Mouse (Mus musculus) olfactory bulb, adult 2 months (tissue): ENCODE data around the gene Dgcr8. TPM values are rescaled to one million over a fixed set of nuclear protein-coding genes. Genes with fewer than 3 reads are reported as not detected.
A peak's percentile ranks its signal among the peaks of the same experiment; 100 is the strongest.

Experiments
- H3K27ac ChIP-seq: fragments of 200-500 bp; 2 replicates; pipeline ENCODE4 v1.5.1; 2012; ENCODE audit warnings: low read depth, low read length; ENCODE audit not compliant: insufficient read depth
- H3K4me1 ChIP-seq: fragments of 200-500 bp; 2 replicates; pipeline ENCODE4 v1.6.1; 2012; ENCODE audit warnings: low read length; ENCODE audit not compliant: control insufficient read depth, insufficient read depth
- H3K4me3 ChIP-seq: fragments of 200-500 bp; 2 replicates; pipeline ENCODE4 v1.5.1; 2012; ENCODE audit warnings: mild to moderate bottlenecking, low read depth, low read length, moderate library complexity; ENCODE audit not compliant: insufficient read depth
- CTCF ChIP-seq: fragments of 200-500 bp; IDR thresholded peaks from 2 replicates; pipeline ENCODE4 v1.5.1; 2012; ENCODE audit warnings: low read depth, mild to moderate bottlenecking, low read length, moderate library complexity; ENCODE audit not compliant: insufficient read depth
- POLR2A ChIP-seq: fragments of 200-500 bp; IDR thresholded peaks from 2 replicates; pipeline ENCODE4 v1.6.1; 2012; ENCODE audit warnings: mild to moderate bottlenecking, low read depth, low read length, moderate library complexity; ENCODE audit not compliant: insufficient read depth
- WGBS: fragments of 180-500 bp; shearing (Covaris S2); methylation state at CpG from one replicate; pipeline ENCODE4 v1.1.7; 2018; 5-methylcytosine and 5-hydroxymethylcytosine counted together
- polyA plus RNA-seq: library from polyadenylated mRNA; stranded (reverse); fragments of >200 nt; gene quantifications from 2 replicates; pipeline ENCODE4 v1.2.4, GENCODE M21; 2012; ENCODE audit warnings: low replicate concordance; ENCODE audit not compliant: missing spikeins, insufficient read depth, insufficient read length

The Dgcr8 gene
- polyA plus RNA-seq, 1 experiment, result not detected

- peaks cover 15% of the 10 kb centered on the region for H3K4me1 ChIP-seq
- H3K27ac ChIP-seq, result peak overlapping the region; percentile 94
- TF ChIP-seq CTCF, result no peak
- TF ChIP-seq POLR2A, result no peak
- WGBS, result 49% methylated on average over 7 of the region's 7 CpGs
- no peak overlapping the region for H3K4me3 ChIP-seq
Measured at GRCm38 (mm10) chr16:18236676-18237501, 52.2 kb downstream of the Dgcr8 start.

GRCm38 (mm10) chr16:18235389-18236065 lies 53.5 kb downstream of the Dgcr8 start:
- Histone ChIP-seq H3K27ac (peak overlapping the region; percentile 94), H3K4me3 (peak overlapping the region; percentile 61), H3K4me1 (peaks cover 28% of the 10 kb centered on the region)
- TF ChIP-seq CTCF (no peak), POLR2A (peak; percentile 14; the same call in 1 of the 2 replicates)
- 2% methylated on average over 19 of the region's 19 CpGs for WGBS

- WGBS, result under 1% methylated on average over 79 of the region's 79 CpGs
Measured at GRCm38 (mm10) chr16:18234671-18235388, 54.2 kb downstream of the Dgcr8 start, which contains the start of gene Zdhhc8. Zdhhc8 (minus strand) TSS chr16:18235136.

GRCm38 (mm10) chr16:18233919-18234670 lies 55.0 kb downstream of the Dgcr8 start:
- TF ChIP-seq POLR2A (no peak), CTCF (no peak)
- H3K27ac ChIP-seq, result peak overlapping the region; percentile 2
- H3K4me1 ChIP-seq, result peaks cover 42% of the 10 kb centered on the region
- 4% methylated on average over 13 of the region's 13 CpGs for WGBS
- peak overlapping the region; percentile 61 for H3K4me3 ChIP-seq

More at GRCm38 (mm10) chr16:18234671-18235388, 54.2 kb downstream of the Dgcr8 start, which contains the start of gene Zdhhc8:
- Histone ChIP-seq H3K27ac (peak within 1 kb of the TSS; percentile 94), H3K4me3 (peak within 1 kb of the TSS; percentile 61), H3K4me1 (peaks cover 35% of the 10 kb centered on the region)
- TF ChIP-seq POLR2A (peak; percentile 22; the same call in 1 of the 2 replicates), CTCF (no peak)

- H3K4me3 ChIP-seq, result peak overlapping the region; percentile 15
- H3K27ac ChIP-seq, result no peak overlapping the region
- peaks cover 48% of the 10 kb centered on the region for H3K4me1 ChIP-seq
- WGBS, result 12% methylated on average over 1 of the region's 1 CpGs
- TF ChIP-seq POLR2A (no peak), CTCF (no peak)
Measured at GRCm38 (mm10) chr16:18233451-18233850, 55.6 kb downstream of the Dgcr8 start.

GRCm38 (mm10) chr16:18231451-18231850 lies 57.6 kb downstream of the Dgcr8 start:
- H3K4me1 ChIP-seq, result peaks cover 63% of the 10 kb centered on the region
- H3K4me3 ChIP-seq, result no peak overlapping the region
- no peak for TF ChIP-seq CTCF
- TF ChIP-seq POLR2A, result no peak
- peak overlapping the region; percentile 96 for H3K27ac ChIP-seq
- WGBS, result 66% methylated on average over 4 of the region's 4 CpGs

- H3K4me3 ChIP-seq, result no peak overlapping the region
- TF ChIP-seq POLR2A (no peak), CTCF (no peak)
- WGBS, result 45% methylated on average over 3 of the region's 3 CpGs
- peaks cover 60% of the 10 kb centered on the region for H3K4me1 ChIP-seq
- H3K27ac ChIP-seq, result peak overlapping the region; percentile 96
Measured at GRCm38 (mm10) chr16:18231047-18231446, 58.0 kb downstream of the Dgcr8 start.

GRCm38 (mm10) chr16:18230617-18231016 lies 58.4 kb downstream of the Dgcr8 start:
- 65% methylated on average over 6 of the region's 6 CpGs for WGBS
- Histone ChIP-seq H3K4me1 (peaks cover 56% of the 10 kb centered on the region), H3K27ac (peak overlapping the region; percentile 96), H3K4me3 (no peak overlapping the region)
- TF ChIP-seq CTCF (no peak), POLR2A (no peak)
